Mouse (Mus musculus) lung, adult 18-20 months (tissue): ENCODE measurements around the gene Tmco4.

Experiments
- DNase-seq, 2 experiments: peaks; one replicate each; pipeline ENCODE4 v3.0.0; 2022; ENCODE audit warnings: mixed read lengths in 2 of 2

The Tmco4 gene

DNA sequence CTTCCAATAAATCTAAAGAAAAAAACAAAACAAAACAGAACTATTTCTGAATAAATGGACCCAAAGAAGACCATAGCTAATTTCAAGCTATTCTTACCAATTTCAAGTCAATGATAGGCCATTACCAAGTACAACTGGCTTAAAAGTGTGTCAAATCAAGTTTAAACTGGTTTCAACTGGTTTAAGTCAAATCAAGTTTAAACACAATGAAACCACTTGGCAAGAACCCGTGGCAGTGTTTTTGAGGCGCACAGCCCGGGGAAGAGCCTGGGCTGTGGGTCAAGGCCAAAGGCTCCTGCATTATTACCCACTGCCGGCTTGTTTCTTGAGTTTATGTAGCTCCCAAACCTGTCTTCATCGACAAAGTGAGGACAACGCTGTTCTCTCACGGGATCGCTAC lies 127.6 kb downstream of the Tmco4 start:
- no peak for DNase-seq

DNA sequence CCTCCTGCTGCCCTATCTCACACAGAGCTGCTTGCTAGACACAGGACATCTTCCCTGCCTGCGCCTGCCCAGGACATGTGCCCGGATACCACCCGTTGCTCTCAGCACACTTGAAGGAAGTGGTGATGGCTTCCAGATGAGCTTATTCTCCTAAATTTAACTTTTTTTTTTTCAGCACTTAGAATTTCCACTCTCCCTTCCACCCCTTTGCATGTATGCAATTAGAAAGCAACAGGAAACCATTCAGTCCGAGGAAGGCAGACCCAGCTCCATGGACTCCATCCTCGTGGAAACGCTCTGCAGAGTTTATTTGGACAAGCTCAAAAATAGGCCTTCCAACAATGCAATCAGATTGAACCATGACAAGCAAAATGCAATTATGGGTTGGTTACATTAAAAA lies 128.9 kb downstream of the Tmco4 start:
- no peak for DNase-seq

DNA sequence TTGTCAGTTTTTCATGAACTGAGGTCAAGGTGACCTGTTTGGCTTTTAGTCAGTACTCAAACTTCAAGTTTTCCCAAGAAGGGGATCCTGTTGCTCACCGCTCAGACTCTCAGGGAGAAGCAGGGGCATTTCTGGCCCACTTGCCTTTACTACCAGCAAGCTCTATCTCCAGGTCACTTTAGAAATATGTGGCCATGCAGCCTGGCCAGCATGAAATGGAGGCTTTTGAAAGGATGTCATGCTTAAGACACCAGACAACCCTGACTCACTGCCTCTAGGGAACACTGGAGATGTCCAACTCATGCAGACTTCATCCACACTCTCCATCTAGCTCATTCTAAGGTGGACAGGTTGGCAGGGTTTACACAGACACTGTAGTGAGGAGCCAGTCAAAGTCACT lies 132.8 kb downstream of the Tmco4 start:
- no peak for DNase-seq
